Mouse (Mus musculus) layer of hippocampus, adult 8-10 months (tissue): ENCODE data around the gene Adcy4. TPM values are rescaled to one million over a fixed set of nuclear protein-coding genes. Genes with fewer than 3 reads are reported as not detected.
A peak's percentile ranks its signal among the peaks of the same experiment; 100 is the strongest.

ENCODE experiments used
- DNase-seq, 2 experiments: peaks; one replicate each; pipeline ENCODE4 v3.0.0; 2022; ENCODE audit warnings: low spot score in 2 of 2
- total RNA-seq, 4 experiments: library from RNA; stranded (reverse); gene quantifications; 2 replicates each; pipeline ENCODE4 v1.2.4; 2022

The Adcy4 gene
- total RNA-seq, 4 experiments from 2014 or later: 3.4 to 6.8 (median 4.8) TPM

- DNase-seq: no peak
Measured at GRCm38 (mm10) chr14:55788256-55789050, 4.6 kb upstream of the Adcy4 start, which contains the start of gene Ripk3. Gene Ripk3 (minus strand): TSS chr14:55788865.

GRCm38 (mm10) chr14:55787731-55788130, 3.8 kb upstream of the Adcy4 start:
- no peak for DNase-seq

GRCm38 (mm10) chr14:55785195-55785594, 1.3 kb upstream of the Adcy4 start:
- no peak for DNase-seq

GRCm38 (mm10) chr14:55783171-55783957, 531 bp downstream of the Adcy4 start:
- DNase-seq: no peak

GRCm38 (mm10) chr14:55782361-55782960, 1.4 kb downstream of the Adcy4 start:
- DNase-seq: no peak

GRCm38 (mm10) chr14:55781310-55781709, 2.6 kb downstream of the Adcy4 start:
- peak; percentile 43 to 51 for DNase-seq

GRCm38 (mm10) chr14:55780736-55781135, 3.2 kb downstream of the Adcy4 start:
- DNase-seq: peak in 1 of 2 experiments; percentile 6

GRCm38 (mm10) chr14:55779656-55780055, 4.2 kb downstream of the Adcy4 start:
- peak in 1 of 2 experiments; percentile 2 for DNase-seq

- peak in 1 of 2 experiments; percentile 1 for DNase-seq
Measured at GRCm38 (mm10) chr14:55778686-55779085, 5.2 kb downstream of the Adcy4 start.

- no peak for DNase-seq
Measured at GRCm38 (mm10) chr14:55777806-55778205, 6.1 kb downstream of the Adcy4 start.

GRCm38 (mm10) chr14:55777176-55777575, 6.7 kb downstream of the Adcy4 start:
- DNase-seq: no peak

- DNase-seq: no peak
Measured at GRCm38 (mm10) chr14:55776711-55777110, 7.2 kb downstream of the Adcy4 start.

- DNase-seq: no peak
Measured at GRCm38 (mm10) chr14:55769087-55769703, 14.7 kb downstream of the Adcy4 start.

- no peak for DNase-seq
Measured at GRCm38 (mm10) chr14:55768555-55768954, 15.3 kb downstream of the Adcy4 start.

- DNase-seq: no peak
Measured at GRCm38 (mm10) chr14:55767519-55768414, 16.1 kb downstream of the Adcy4 start.

GRCm38 (mm10) chr14:55765696-55766095, 18.2 kb downstream of the Adcy4 start, which contains the start of gene Ltb4r1:
Gene Ltb4r1 (plus strand): TSS chr14:55765962.
- no peak for DNase-seq

GRCm38 (mm10) chr14:55763166-55763565, 20.7 kb downstream of the Adcy4 start:
- no peak for DNase-seq

- DNase-seq: no peak
Measured at GRCm38 (mm10) chr14:55762001-55762821, 21.7 kb downstream of the Adcy4 start.

- DNase-seq: no peak
Measured at GRCm38 (mm10) chr14:55761163-55761562, 22.7 kb downstream of the Adcy4 start, which contains the start of gene Ltb4r2. Gene Ltb4r2 (plus strand): TSS chr14:55761428.
